Mouse (Mus musculus): ENCODE measurements around the gene Lix1l. TPM values are rescaled to one million over a fixed set of nuclear protein-coding genes. Genes with fewer than 3 reads are reported as not detected.
"Not testable (repeated sequence)": the region's sequence is repeated elsewhere in the genome, so short reads cannot be mapped to it uniquely, and the experiment has no call there.

Gene Lix1l
- total RNA-seq, 2 experiments from 2014 or later, result 29.9 to 30.5 TPM

GRCm38 (mm10) chr3:96634015-96634414 is 33.1 kb downstream of the Lix1l start:
- DNase-seq, result no peak

GRCm38 (mm10) chr3:96634928-96635879 is 34.3 kb downstream of the Lix1l start, which contains the start of the genes Pex11b and Gm42957:
Gene Pex11b (plus strand): TSS chr3:96635376.
Gene Gm42957 (plus strand): TSS chr3:96635474.
- DNase-seq, result peak; percentile 88 to 89

GRCm38 (mm10) chr3:96635906-96636305 is 35.0 kb downstream of the Lix1l start:
- DNase-seq, result no peak

GRCm38 (mm10) chr3:96636448-96636847 is 35.5 kb downstream of the Lix1l start:
- DNase-seq, result no peak

GRCm38 (mm10) chr3:96639219-96639618 is 38.3 kb downstream of the Lix1l start:
- DNase-seq, result peak; percentile 27 to 37

GRCm38 (mm10) chr3:96645018-96645649 is 44.2 kb downstream of the Lix1l start, which contains the start of gene Itga10:
Gene Itga10 (plus strand): TSS chr3:96645584.
- no peak for DNase-seq

- DNase-seq, result no peak
Observed at GRCm38 (mm10) chr3:96647365-96647764, 46.4 kb downstream of the Lix1l start.

- no peak for DNase-seq
Observed at GRCm38 (mm10) chr3:96660901-96661300, 60.0 kb downstream of the Lix1l start.

DNA sequence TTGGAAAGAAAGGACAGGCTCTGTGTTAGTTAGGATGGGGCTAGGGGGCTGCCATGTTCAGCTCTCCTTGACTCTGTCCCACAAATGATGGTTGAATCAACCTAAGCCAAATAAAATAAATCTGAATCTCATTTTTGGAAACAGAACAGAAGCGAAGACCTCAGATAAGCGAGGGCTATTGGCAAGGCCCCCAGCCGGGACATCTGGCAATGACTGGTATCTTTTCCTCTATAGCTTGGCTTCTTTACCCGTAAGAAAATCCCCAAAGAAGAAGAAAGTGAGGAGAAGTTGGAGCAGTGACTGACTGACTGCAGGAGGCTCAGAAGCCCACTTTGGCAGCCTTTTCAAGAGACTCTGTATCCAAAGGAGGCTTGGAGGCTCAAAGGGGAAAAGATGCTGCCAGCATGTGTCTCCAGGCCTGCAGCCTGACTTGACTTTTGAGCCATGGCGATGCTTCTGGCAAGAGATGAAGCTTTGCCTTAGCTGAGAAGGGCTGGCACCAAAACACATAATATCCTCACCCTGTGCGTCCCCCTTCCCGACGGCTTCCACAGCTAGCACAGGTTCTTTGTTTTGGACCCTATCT is 61.9 kb downstream of the Lix1l start:
- DNase-seq, result no peak

DNA sequence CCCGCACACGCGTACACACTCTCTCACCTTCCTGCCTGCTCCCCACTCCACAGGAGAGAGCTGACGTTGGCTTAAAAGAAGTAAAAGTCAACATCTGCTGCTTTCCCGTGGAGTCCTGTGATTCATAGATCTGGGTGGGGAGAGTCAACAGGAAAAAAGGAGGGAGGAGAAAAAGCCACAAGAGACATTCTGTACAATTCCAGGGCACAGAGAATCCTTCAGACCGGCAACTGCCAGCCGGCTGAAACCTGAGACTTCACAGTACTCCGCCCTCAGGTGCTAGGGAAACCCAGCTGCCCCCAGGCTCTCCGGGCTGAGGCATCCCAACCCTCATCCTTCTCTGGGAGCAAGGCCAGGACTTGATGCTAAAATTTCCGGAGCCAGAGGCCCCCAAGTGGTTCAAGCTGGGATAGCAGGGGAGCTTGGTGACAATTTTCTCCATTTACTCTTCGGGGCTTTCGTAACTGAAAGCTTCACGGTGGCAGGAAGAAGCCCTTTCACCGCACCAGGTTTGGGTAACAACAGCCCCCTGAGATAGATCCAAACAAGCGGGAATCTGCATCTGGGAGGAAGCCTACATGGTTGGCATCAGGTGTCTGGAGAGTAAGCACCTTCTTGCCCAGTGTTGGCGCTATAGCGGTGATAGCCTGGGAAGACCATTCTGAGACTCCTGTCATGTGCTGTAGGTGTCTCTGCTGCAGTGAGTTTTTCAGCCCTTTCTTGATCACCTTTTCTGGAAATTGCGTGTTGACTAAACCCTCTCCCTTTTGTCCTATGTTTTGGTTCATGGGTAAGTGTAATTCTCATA is 62.7 kb downstream of the Lix1l start:
- DNase-seq, result peak; percentile 82 to 86

GRCm38 (mm10) chr3:96665732-96666363 is 64.9 kb downstream of the Lix1l start:
- DNase-seq, result not testable (repeated sequence)

DNA sequence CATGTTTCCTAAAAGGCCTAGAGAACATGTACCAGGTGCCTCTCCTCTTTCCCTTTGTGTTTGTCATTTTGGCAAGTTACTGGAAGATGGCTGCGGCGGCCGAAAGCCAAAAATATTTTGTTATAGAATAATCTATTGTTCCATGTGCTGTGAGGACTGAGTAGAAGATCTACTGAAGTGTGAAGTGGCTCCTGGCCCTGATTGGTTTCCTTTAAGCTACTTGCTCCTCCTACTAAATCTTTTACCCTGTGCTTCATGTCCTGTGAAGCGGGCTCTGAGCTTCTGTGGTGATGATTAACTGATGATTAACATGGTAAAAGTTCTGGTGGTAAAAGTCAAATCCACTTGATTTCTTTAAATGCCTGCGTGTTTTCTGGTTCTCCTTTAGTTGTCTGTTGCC is 66.0 kb downstream of the Lix1l start:
- DNase-seq, result no peak

DNA sequence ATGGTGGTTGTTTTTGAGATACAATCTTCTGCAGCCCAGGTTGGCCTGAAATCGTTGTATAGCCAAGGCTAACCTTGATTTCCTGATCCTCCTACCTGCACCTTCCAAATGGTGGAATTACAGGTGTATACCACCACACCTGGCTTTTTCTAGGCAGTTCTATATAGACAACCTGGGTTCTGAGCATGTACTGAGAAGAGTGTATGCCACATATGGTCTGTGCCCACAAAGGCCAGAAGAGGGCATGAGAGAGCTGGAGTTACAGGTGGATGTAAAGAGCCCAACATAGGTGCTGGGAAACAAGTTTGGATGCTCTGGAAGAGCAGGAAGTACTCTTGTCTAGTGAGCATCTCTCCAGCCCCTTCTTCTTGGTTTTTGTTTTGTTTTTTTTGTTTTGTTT is 66.4 kb downstream of the Lix1l start:
- DNase-seq, result no peak

- DNase-seq, result no peak
Observed at GRCm38 (mm10) chr3:96668424-96669067, 67.6 kb downstream of the Lix1l start.

DNA sequence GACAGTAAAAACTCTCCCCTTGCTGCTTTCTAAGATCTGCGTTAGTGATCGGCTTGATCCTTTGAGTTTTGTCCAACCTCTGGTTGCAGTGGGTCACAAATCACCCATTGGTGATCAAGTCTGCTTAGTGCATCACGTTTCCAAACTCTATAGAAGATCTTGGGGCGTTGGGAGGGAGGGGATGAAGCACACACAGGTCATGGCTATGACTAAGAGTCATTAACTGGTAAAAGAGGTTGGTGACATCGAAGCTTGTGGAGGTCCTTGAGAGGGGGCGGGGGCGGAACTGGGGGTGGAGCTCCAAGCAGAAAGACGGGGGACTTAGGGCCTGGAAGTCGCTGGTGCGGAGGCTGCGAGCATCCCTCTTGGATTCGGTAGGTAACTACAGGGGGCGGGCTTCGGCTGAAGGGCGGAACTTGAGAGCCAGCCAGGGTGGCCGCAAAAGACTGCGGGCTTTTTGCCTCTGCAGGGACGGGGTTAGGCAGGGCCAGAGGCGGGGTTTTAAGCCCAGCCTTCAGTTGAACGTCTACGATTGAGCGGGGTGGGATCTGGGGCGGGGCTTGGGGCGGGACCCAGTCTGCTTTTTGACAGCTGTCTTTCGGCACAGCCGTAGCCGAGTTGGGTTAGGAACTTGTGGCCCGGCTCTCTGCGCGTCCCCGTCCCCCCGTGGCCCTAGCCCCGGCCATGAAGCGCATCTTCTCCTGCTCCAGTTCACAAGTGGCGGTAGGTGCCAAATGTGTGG is 68.9 kb downstream of the Lix1l start, which contains the start of gene Ankrd35:
Gene Ankrd35 (plus strand): TSS at position 405 of the 742 bp plus-strand sequence.
- peak; percentile 71 to 75 for DNase-seq

- DNase-seq, result no peak
Observed at GRCm38 (mm10) chr3:96671519-96671918, 70.6 kb downstream of the Lix1l start.

GRCm38 (mm10) chr3:96673514-96673913 is 72.6 kb downstream of the Lix1l start:
- no peak for DNase-seq

- no peak for DNase-seq
Observed at GRCm38 (mm10) chr3:96674442-96674841, 73.5 kb downstream of the Lix1l start.

DNA sequence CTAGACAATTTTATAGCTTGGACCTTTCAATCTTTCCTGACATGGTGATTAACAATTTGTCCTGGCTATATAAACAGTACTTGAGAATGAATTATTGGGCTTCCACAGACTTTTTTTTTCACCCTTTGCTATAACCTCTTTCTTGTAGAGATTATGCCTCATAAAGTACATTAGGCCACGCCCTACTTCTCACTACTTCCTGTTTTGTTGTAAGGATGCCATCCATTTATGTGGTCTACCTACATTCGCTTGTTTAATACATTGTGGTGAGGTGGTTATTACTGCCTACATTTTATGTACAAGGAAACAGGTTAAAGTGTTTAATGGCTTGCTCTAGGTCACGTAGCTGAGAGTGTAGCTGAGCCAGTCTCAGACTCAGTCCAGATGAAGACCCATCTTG is 74.2 kb downstream of the Lix1l start:
- DNase-seq, result no peak

DNA sequence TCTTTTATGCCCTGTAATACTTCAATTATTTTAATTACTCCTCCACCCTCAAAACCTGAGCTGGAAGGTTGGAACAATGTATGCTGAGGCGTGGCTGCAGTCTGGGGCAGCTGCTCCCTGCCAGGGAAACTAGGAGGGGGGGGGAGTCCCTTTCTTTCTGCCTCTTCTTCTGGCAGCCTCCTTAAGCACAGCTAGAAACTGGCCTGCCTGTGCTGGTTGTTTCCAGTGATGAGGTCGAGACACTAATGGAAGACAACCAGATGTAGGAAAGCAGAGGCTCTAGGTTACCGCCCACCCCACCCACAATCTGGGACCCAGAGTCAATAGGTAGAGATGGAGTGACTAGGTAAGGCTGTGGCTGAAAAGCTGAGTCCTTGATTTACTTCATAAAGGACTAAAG is 74.7 kb downstream of the Lix1l start:
- no peak for DNase-seq

Measured in layer of hippocampus, postnatal 36 days (tissue).